Mouse (Mus musculus): ENCODE results near the gene Rgs9. TPM values are rescaled to one million over a fixed set of nuclear protein-coding genes. Genes with fewer than 3 reads are reported as not detected.

Rgs9 gene
- total and polyA plus RNA-seq, 3 experiments, result 0.55 to 1.4 (median 1.2) TPM

DNA sequence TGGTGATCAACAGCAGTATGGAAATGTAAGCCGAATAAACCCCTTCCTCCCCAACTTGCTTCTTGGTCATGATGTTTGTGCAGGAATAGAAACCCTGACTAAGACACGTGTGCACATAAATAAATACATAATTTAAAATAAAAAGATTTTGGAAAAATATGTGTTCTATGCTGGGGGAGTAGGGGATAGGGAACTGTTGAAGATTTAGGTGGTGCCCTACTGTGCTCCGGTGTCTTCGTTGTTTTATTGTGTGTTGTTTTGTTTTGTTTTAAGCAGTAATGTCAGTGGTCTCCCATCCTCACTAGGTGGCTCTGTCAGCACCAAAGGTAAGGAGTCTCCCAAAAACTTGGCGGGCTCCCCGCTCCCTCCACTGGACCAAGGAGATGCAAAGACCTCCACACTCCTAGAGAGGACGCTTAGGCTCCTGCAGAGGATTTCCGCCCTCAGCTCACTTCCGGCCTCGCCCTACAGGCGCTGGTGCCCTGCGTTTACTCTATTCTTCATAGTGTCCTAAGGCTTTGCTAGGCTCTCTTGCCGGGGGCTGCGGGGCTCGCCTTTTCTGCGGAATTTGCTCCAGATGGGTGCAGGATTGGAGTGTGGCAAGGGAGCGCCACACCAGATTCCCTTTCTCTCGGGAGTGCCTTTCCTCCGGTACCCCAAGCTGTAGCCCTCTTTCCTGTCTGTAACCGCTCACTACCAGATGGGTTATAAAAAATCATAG, 14.1 kb upstream of the Rgs9 start (continued):
- no peak for TF ChIP-seq MYC (IDR thresholded peaks at IDR 0.05; ENCODE audit: low read depth, low read length)
- no peak for TF ChIP-seq RAD21 (IDR thresholded peaks at IDR 0.05; ENCODE audit: low read depth, low read length)
- peak; percentile 38 for TF ChIP-seq ZKSCAN1 (IDR thresholded peaks at IDR 0.05; ENCODE audit: borderline replicate concordance, low read depth, low read length)

DNA sequence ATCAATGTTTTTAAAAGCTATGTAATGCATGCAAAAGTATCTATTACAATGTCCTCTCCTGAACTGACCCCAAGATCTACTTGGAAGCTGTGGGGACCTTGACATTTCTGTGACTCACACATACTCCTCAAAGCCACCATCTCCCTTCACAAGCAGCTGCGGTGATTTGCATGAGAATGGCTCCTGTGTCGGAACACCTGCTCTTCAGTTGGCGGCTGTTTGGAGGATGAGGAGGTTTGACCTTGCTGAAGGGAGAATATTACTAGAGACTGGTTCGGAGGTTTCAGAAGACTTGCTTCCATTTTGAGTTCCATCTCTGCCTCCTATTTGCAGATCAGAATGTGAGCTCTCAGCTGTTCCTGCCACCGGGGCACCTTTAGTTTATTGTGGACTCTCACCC, 7.8 kb upstream of the Rgs9 start:
- Histone ChIP-seq H3K9ac (ENCODE audit: insufficient read depth, low read depth) (no peak overlapping the region), H3K36me3 (replicated peaks in 1 of 2; ENCODE audit: control insufficient read depth in 1 of 2, insufficient read depth in 1 of 2, low read length in 1 of 2) (no peaks in the 10 kb centered on the region), H3K79me2 (replicated peaks; ENCODE audit: control insufficient read depth, extremely low read depth, insufficient read depth, poor library complexity, severe bottlenecking) (no peaks in the 10 kb centered on the region), H3K27me3 (replicated peaks) (peaks cover 4% of the 10 kb centered on the region), H3K4me2 (ENCODE audit: insufficient read depth, low read depth, poor library complexity, severe bottlenecking) (no peak overlapping the region), H3K4me3 (replicated peaks in 1 of 3; ENCODE audit: low read depth in 2 of 3, low read length in 2 of 3, poor library complexity in 1 of 3) (no peak overlapping the region), H3K9me3 (replicated peaks; ENCODE audit: low read length) (peaks cover 20% of the 10 kb centered on the region), H3K27ac (ENCODE audit: insufficient read depth, low read depth) (no peak overlapping the region), H3K4me1 (ENCODE audit: control insufficient read depth in 1 of 2, insufficient read depth in 2 of 2) (peaks cover 0 to 23% of the 10 kb centered on the region in 2 experiments; a peak in 2 of 4 replicates)
- TF ChIP-seq JUND (conservative IDR thresholded peaks at IDR 0.05; ENCODE audit: low read depth, low read length) (no peak), TCF12 (IDR thresholded peaks at IDR 0.05; ENCODE audit: low read depth, low read length) (0 out of 2 replicates have a peak, but pooled peaks have one; percentile 38)
- peak; percentile 69 for DNase-seq (ENCODE audit: extremely low read depth)
- in situ Hi-C loops (cut with MboI; ENCODE audit: low pct_ligation_motif_present, low pct_unique_long_range_greater_than_20kb, low sequenced_read_pairs) (no loop called here), dilution Hi-C loops (cut with MboI; ENCODE audit: extremely low pct_ligation_motif_present, extremely low pct_unique_long_range_greater_than_20kb, low sequenced_read_pairs) (no loop called here)

DNA sequence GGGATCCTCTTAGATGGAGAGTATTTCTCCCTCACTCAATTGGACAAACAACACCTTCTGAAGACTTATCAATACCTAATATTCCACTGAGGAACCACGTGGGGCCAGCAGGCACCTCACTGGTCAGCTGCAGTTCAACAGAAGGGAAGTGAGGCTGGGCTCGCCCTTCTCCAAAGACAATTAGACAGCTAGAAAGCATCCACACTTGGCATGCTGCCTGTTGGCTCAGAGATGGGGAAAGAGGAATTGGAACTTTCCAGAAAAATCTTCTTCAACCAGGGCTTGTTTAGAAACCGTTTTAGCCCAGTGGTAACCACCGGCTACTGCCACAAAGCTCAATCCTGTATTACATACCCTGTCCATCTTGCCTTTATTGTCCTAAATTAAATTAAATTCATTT, 4.4 kb upstream of the Rgs9 start:
- TF ChIP-seq UBTF (IDR thresholded peaks at IDR 0.05; ENCODE audit: low read depth, low read length), result no peak
- TF ChIP-seq MAFK (IDR thresholded peaks at IDR 0.05; ENCODE audit: insufficient replicate concordance, low read length), result no peak
- no peak for TF ChIP-seq ETS1 (conservative IDR thresholded peaks at IDR 0.05; ENCODE audit: low read depth, low read length)
- TF ChIP-seq MAX (IDR thresholded peaks at IDR 0.05; ENCODE audit: low read length), result no peak
- no peak for TF ChIP-seq CHD2 (IDR thresholded peaks at IDR 0.05; ENCODE audit: low read length)
- TF ChIP-seq MXI1 (IDR thresholded peaks at IDR 0.05; ENCODE audit: low read depth, low read length), result no peak
- TF ChIP-seq MYC (IDR thresholded peaks at IDR 0.05; ENCODE audit: low read depth, low read length), result no peak
- TF ChIP-seq PAX5 (IDR thresholded peaks at IDR 0.05; ENCODE audit: low read length), result no peak
- H3K79me2 ChIP-seq (replicated peaks; ENCODE audit: control insufficient read depth, extremely low read depth, insufficient read depth, poor library complexity, severe bottlenecking), result no peaks in the 10 kb centered on the region
- no peak overlapping the region for H3K4me3 ChIP-seq (replicated peaks in 1 of 3; ENCODE audit: low read depth in 2 of 3, low read length in 2 of 3, poor library complexity in 1 of 3)
- in situ Hi-C loops (cut with MboI; ENCODE audit: low pct_ligation_motif_present, low pct_unique_long_range_greater_than_20kb, low sequenced_read_pairs) (no loop called here), dilution Hi-C loops (cut with MboI; ENCODE audit: extremely low pct_ligation_motif_present, extremely low pct_unique_long_range_greater_than_20kb, low sequenced_read_pairs) (no loop called here)
- H3K27me3 ChIP-seq (replicated peaks), result peaks cover 16% of the 10 kb centered on the region
- no peaks in the 10 kb centered on the region for H3K36me3 ChIP-seq (replicated peaks in 1 of 2; ENCODE audit: control insufficient read depth in 1 of 2, insufficient read depth in 1 of 2, low read length in 1 of 2)
- no peak overlapping the region for H3K9ac ChIP-seq (ENCODE audit: insufficient read depth, low read depth)
- DNase-seq (ENCODE audit: extremely low read depth), result no peak
- H3K9me3 ChIP-seq (replicated peaks; ENCODE audit: low read length), result peaks cover 20% of the 10 kb centered on the region
- no peak overlapping the region for H3K27ac ChIP-seq (ENCODE audit: insufficient read depth, low read depth)
- no peak overlapping the region for H3K4me2 ChIP-seq (ENCODE audit: insufficient read depth, low read depth, poor library complexity, severe bottlenecking)
- peaks cover 0 to 26% of the 10 kb centered on the region in 2 experiments; a peak in 2 of 4 replicates for H3K4me1 ChIP-seq (ENCODE audit: control insufficient read depth in 1 of 2, insufficient read depth in 2 of 2)

Measured in CH12.LX (cell line).